Mouse (Mus musculus) layer of hippocampus, postnatal 14 days (tissue): ENCODE data around the gene Zdhhc23. TPM values are rescaled to one million over a fixed set of nuclear protein-coding genes. Genes with fewer than 3 reads are reported as not detected.

ENCODE experiments used
- DNase-seq, 2 experiments: peaks; one replicate each; pipeline ENCODE4 v3.0.0; 2021 to 2022; ENCODE audit warnings: low spot score in 2 of 2, mixed read lengths in 1 of 2
- microRNA-seq, 2 experiments: library from miRNA; unstranded; fragments of <30 nt; microRNA quantifications; one replicate each; pipeline ENCODE4 v1.2.0; 2021
- total RNA-seq, 2 experiments: library from RNA; stranded (reverse); gene quantifications; 2 replicates each; pipeline ENCODE4 v1.2.3; 2021

Zdhhc23 gene
- total RNA-seq, 2 experiments from 2014 or later, result 55.4 TPM

- no peak for DNase-seq
Observed at GRCm38 (mm10) chr16:43918867-43919266, 60.7 kb downstream of the Zdhhc23 start.

Small RNA genes within 50 kb of the gene (microRNA-seq; reads per million reads assigned to microRNA genes)
- gene Mir3470b, result 0 reads per million in 2 experiments

Other genes with a start within 250 kb of the Zdhhc23 start
- under 1 TPM in 1 of 2 experiments, not detected in 1; 0.36 TPM for gene Drd3, start 225.8 kb downstream of the Zdhhc23 start, total RNA-seq
- 1 to 10 TPM; 2.2 to 7.8 TPM for gene Ccdc191, start 90.0 kb downstream of the Zdhhc23 start, total RNA-seq
- 10 to 100 TPM; 31.1 to 34.3 TPM for gene Qtrt2, start 53.0 kb downstream of the Zdhhc23 start, total RNA-seq
- 1 to 10 TPM; 4.4 to 4.7 TPM for gene Gramd1c, start 83.6 kb upstream of the Zdhhc23 start, total RNA-seq
- gene Atp6v1a, start 159.9 kb upstream of the Zdhhc23 start, total RNA-seq, result 100 to 1,000 TPM; 491 to 508 TPM
- gene Naa50, start 160.0 kb upstream of the Zdhhc23 start, total RNA-seq, result 10 to 100 TPM; 52.6 to 54.0 TPM
- gene Usf3, start 193.5 kb upstream of the Zdhhc23 start, total RNA-seq, result 10 to 100 TPM; 39.4 to 42.0 TPM